Mouse (Mus musculus) lung, postnatal 4 days (tissue): ENCODE measurements around the gene Usp37.
"Not testable (repeated sequence)": the region's sequence is repeated elsewhere in the genome, so short reads cannot be mapped to it uniquely, and the experiment has no call there.

ENCODE experiments used
- DNase-seq, 2 experiments: peaks; one replicate each; pipeline ENCODE4 v3.0.0; 2021

Gene Usp37

DNA sequence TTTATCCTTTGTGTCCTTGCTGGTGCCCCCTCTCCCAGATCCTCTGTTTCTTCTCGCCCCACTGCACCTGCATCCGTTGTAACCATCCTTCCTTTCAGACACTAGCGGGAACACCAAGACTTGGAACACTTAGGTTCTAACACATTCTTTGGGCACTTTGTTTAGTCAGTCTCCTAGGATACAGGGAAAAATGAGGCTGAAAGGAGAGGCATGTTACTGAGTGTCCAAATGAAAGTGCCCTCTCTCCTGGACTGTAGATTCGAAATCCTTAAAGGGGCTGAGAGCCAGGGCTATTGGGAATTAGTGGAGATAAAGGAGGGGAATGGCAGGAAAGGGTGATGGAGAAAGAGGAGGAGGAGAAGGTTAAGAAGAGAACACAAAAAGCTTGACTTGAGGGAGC, at the start of gene Usp37:
TSS of gene Usp37 (minus strand) at position 101 of the 400 bp plus-strand sequence.
- DNase-seq = no peak

DNA sequence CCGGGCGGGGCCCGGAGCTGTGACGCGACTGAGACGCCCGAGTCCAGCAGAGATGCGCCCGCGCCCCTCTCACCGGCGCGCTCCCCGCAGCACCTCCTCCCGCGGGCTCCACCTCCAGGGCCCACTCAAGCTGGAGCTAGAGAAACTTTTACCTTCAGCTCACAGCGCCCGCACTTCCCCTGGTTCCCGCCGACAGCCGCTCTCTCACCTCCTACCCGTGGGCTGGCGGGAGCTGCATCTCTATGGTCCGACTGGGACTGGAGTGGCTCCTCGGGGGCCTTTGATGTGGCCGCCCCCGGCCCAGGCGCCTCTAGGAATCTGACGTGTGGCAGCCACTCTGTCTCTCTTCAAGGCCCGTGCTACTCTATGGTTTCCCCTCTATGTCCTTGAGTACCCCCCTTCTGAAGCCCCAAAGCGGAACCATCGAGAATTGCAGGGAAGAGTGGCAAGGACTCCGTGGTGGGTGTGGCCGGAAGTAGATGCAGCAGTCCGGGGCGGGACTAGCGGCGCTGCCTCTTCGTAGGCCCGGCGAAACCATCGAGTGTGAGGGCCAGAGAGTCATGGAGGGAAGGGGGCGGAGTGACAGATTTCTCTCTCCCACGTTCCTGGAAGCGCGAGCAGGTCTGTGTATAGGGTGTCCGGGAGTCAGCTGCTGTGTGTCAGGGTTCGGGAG, 43.8 kb upstream of the Usp37 start, which contains the start of the genes Zfp142 and Bcs1l:
TSS of gene Zfp142 (minus strand) at position 474 of the 673 bp plus-strand sequence.
TSS of gene Bcs1l (plus strand) at position 517 of the 673 bp plus-strand sequence.
- peak; percentile 99 for DNase-seq

DNA sequence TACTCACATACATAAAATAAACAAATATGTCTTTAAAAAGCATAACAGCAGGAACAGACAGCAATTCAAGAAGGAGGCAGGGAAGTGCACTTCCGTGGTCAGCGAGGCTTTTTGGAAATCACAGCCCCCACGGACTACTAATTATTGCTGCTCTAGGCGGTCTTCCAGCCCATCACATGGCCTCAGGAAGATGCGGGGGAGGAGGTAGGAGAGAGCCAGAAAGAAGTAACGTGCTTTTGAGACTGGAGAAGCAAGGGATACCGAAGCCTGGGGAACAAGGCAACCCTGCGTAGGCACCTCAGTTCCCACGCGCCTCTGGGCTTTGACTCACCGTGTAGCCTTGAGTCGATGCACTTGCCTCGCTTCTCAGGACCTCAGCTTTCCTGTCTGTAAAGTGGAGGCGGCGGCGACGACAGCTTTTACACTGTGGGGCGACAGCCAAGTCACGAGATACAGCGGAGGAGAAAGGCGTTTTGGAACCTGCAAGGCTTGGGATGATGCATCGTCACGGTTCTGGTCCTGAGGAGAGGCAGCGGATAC, 43.2 kb upstream of the Usp37 start:
- no peak for DNase-seq

DNA sequence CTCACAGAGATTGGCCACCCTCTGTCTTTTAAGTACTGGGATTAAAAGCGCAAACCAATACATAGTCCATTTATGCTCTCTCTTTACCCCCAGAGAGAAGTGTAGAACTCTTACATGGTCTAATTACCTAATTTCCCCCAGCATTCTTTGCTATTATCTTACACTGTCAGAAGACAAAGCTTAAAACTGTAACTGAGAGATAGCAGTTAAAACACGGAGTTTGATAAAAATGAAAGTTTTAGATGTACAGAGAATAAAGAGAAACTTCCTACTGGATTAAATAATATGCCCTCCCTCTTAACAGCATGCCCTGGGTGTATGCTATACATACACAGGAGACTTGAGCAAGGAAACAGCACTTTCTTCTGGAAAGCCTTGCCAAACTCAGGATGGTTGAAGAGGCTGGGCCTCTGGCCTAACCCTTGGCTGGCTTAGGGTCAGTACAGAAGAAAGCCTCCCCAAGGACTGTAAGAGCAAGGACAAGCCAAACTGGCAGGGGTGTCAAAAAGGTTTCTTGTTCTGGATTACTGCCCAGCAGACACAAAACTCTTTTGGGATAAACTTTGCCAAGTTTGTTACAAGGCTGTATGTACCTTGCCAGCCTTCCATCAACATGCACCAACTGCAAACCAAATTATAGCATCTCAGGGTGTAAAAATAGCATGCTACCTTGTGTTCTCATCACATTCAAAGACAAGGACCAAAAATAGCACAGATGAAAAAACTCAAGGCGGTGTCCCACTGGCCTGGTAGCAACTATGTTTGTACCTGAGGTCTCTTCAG, 40.7 kb upstream of the Usp37 start:
- no peak for DNase-seq

DNA sequence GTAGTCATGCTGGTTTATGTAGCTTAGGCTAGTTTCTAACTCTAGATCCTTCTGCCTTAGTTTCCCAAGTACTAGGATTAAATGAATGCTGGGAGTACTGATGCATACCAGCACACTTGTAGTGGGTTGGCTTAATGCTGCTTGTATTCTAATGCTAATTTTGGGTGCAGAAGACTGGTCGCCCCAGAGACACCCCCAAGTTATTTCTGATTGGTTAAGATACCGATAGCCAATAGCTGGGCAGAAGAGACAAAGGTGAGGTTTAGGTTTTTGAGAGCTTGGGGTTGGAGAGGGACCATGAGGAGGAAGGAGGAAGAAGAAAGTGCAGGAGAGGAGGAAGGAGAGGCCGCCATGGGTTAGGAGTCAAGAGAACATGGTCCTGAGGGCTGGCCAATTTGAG, 38.5 kb upstream of the Usp37 start:
- DNase-seq = no peak

DNA sequence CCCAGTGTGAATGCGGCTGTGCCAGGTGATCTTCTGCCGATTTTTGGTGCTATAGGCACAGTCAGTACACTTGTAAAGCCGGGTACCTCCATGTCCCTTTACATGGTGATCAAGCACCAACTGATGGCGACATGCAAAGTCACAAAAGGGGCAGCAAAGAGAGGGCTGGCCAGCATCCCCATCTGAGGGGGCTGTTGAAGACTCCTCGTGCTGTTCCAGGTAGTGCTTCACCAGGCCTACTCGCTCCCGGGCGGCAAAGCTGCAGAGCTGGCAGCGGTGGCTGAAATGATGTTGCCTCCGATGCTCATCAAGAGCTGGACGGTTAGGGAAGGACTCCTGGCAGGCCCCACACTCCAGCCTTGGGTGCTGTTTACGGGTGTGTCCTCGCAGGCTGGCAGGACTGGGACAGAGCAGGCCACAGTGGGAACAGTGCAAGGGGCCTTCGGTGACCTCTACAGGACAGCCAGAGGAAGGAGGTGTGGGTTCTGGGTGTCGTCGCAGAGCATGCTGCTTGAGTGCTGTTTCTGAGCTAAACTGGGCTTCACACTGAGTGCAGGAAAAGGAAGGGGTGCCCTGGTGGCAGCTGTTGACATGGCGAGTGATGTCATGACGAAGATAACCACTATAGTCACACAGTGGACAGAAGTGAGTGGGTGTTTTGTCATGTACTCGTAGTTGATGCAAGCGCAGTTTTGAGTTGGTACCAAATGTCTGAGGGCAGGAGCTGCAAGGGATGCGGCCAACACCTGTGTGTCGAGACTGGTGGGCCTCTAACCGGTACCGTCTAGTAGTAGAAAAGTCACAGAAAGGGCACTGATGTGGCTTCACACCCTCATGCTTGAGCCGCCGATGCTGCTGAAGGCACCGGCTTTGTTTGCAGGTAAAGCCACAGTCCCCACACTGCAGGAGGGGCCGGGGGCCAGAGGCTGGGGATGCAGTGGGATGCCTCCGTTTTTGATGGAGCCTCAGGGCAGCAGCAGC, 25.9 kb upstream of the Usp37 start:
- DNase-seq = no peak

DNA sequence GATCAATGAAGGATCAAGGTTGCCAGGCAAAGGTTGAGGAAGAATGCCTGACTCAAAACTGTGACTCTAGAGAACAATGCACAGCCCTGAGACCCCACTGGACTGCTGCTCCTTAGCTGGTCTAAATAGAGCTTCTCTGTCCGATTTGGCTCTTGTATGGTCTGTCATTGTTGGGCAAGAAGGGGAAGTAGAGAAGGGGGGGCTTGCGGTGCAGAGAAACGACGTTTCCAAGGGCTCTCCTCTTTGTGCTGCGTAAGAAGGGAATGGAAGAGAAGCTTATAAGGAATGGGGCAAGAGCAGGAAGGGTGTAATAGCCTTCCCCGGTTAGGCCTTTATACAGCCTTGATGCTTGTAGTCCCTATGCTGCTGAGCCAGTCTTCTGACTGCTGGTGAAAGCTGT, 21.8 kb upstream of the Usp37 start:
- DNase-seq = no peak

DNA sequence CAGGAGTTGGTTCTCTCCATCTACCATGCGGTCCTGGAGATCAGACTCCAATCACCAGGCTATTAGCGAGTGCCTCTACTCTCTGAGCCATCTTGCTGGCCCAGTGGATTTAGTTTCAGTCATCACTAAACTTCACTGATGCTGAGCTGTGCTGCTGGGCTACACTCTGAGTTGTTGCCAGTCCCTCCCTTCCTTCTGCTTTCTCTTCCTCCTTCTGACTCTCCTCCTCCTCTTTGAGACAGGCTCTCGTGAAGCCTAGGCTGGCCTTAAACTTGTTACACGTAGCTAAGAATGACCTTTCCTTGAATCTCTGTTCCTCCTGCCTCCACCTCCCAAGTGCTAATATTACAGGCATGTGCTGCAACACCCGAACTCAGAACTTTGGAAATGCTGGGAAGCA, 15.0 kb upstream of the Usp37 start:
- DNase-seq = no peak

DNA sequence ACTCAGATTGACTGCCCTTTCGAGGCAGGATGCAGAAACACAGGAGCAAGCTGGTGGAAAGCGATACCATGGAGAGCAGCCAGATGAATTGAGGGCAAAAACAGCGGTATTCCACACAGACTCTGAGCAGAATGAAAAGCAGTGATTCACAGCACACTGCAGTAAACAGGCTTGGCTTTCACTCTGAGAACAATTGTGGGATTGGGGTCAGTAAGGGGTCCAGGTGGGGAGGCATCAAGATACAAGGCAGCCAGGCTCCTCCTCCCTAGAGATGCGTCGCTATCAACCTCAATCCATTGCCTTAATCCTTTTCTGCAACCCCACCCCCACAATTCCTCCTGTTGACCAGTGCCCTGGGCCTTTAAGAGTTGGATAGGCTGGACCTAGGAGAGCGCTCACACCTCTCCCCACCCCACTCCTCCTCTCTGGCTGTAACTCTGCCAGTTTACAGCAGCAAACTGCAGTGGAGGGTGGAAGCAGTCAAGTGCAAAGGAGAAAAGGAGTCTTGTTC, 1.6 kb downstream of the Usp37 start, which contains the start of gene Plcd4:
TSS of gene Plcd4 (plus strand) at position 438 of the 511 bp plus-strand sequence.
- DNase-seq = no peak

DNA sequence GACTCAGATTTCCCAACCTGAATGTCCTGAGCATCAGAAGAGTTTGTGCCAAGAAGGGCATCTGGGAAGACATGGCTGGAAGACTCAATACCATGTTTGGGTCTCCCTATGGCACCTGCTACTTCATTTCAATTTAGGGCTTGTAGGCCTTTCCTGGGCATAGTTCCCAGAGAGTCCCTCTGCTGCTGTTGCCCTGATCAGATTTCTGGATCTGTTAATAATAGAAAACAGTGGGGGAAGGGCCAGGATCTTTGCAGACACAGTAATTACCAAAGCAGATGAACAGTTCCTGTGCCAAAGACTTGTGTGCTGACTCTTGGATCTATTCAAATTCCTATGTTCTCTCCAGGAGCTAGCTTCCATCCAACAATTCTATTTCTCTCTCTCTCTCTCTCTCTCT, 5.4 kb downstream of the Usp37 start:
- no peak for DNase-seq

DNA sequence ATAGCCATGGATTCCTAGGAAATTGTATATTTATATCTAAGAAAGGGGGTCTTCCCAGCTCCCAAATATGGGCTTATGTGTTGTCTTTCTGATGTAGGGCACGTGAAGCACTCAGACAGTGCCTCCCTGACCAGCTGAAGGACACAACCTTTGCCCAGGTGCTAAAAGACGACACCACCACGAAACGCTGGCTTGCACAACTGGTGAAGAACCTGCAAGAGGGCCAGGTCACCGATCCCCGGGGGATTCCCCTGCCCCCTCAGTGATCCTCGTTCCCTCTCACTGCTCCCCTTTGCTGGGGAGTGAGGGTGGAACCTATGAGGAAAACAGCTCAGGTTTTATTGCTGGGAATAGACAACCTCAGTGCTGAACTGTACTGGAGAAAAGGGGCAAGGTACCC, 15.5 kb downstream of the Usp37 start:
- no peak for DNase-seq

DNA sequence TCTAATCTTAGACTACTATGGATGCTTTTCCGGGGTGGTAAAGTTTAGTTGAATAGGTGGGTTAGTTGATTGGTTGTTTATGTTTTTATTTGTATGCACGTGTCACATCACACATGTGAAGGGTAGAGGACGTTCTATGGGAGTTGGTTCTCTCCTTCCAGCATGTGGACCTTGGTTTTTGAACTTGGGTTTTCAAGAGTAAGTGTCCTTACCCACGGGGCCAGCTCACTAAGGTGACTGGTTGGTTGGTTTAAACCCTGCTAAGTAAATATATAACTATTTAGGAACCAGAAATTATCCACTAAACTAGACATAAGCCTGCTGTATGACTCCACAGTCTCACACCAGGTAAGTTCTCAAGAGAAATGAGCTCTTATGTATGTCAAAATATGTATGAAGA, 19.3 kb downstream of the Usp37 start:
- no peak for DNase-seq

DNA sequence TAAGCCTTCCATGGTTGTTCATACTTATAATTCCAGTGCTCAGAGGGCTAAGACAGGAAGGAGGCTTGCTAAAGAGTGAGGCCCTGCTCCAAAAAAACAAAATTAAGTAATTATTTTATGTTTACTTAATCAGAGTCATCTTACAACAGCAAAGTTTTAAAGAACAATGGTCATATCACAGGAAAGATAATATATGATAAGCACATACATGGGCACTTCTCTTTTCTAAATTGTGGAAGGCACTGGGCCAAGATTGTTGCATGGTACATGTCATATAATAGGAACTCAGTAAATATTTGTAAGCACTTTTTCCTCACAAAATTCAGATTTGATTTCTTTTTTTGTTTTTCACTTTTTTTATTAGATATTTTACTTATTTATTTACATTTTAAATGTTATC, 24.2 kb downstream of the Usp37 start:
- no peak for DNase-seq

DNA sequence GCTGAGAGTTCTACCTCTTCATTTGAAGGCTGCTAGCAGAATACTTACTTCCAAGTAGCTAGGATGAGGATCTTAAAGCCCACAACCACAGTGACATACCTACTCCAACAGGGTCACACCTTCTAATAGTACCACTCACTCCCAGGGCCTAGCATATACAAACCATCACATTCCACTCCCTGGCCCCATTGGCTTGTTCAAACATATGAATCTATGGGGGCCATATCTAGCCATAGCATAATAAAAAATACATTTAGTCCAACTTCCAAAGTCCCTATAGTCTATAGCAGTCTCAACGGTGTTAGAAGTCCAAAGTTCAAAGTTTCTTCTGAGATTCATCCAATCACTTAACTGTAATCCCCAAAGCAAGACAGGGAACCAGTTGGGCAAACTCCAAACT, 31.1 kb downstream of the Usp37 start:
- DNase-seq = not testable (repeated sequence)

DNA sequence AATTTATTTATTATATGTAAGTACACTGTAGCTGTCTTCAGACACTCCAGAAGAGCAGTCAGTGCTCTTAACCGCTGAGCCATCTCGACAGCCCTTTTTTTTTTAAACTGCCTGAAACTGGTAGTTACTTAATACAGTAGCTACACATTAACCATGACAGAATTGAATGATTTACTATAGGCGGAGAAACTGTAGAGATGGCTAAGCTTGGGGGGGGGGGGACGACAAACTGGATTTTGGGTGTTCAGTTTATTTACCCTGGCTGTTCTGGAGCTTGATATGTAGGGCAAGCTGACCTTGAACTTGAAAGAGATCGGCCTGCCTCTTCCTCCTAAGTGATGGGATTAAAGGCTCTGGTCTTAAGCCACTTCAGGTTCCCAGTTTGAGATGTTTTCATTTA, 32.8 kb downstream of the Usp37 start:
- DNase-seq = no peak

DNA sequence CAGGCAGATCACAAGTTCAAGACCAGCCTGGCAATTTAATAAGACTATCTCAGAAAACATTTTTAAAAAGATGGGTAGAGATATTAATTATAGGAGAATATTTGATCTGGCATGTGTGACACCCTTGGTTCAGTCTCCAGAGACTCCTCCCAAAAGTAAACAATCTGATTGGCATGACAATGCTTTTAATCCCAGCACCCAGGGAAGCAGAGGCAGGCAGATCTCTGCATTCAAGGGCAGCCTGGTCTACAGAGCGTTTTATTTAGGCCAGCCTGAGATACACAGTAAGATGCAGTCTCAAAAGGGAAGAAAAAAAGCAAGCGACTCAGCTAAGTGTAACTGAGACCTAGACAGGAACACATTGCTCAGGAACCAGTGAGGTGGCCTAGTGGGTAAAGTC, 36.3 kb downstream of the Usp37 start:
- DNase-seq = no peak

DNA sequence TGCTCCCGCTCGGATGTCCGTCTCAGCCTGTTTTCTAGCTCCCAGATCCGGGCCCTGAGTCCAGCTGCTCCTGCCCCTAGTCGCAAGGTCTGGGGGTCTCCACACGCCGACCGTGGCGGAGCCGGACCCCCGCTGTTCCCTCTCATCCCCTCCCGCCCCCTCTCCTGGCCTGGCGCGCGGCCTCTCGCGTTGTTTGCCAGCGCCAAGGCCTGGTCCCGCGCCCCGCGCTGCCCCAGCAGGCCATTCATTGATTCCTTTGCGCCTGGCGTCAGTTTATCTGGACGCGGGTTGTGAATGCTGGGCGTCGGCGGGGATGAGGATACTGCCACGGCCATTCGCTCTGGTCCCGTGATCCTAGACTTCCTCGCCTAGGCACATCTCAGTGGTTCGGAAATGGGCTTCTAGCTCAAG, 37.6 kb downstream of the Usp37 start:
- DNase-seq = peak in 1 of 2 experiments; percentile 75

DNA sequence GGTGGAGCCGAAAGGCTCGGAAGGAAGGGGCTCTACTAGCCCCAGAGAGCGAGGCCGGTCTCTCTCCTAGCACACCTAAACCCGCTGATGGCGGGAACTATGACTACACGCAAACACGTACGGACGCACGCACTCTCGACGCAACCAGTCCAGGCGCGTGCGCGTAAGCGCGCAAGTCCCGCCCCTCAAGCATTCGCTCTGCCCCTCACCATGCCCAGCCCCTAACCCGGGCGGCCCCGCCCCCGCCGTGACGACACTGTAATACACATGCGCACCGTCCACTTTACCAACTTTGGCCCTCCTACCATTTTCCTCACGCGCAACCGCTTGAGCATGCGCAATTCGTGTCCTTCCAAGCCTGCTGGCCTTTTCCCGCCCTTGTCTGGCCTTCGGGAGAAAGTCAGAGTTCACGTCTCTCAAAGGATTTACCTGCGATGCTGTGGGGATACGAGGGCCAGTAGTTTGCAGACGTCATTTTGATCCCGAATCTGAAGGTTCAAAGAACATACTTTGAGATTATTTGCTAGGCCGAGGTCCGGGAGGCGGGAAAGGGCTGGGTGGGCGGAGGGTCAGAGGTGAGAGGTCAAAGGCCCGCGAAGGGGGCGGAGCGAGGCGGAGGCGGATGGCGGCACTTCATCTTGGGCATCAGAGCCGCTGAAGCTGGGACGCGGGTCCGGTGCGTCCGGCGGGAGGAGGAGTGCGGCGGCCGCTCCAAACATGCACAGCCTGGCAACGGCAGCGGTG, 38.2 kb downstream of the Usp37 start, which contains the start of gene Cnot9:
TSS of gene Cnot9 (plus strand) at position 338 of the 744 bp plus-strand sequence.
- peak; percentile 100 for DNase-seq

DNA sequence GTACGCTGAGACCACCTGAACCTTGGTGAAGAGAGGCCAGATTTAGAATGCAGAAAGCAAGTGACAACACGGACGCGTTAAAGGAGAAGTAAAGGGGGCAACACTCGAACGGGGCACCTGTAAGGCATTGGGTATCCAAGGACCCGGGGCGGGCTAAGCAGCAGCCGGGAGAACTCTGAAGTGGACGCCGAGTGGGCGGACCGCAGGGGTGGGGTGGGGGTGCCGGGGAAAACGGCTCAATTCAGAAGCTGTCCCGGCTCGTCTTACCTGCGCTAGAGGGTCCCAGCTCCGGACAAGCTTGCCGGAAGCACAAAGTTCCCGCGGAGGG, 38.7 kb downstream of the Usp37 start:
- DNase-seq = no peak

DNA sequence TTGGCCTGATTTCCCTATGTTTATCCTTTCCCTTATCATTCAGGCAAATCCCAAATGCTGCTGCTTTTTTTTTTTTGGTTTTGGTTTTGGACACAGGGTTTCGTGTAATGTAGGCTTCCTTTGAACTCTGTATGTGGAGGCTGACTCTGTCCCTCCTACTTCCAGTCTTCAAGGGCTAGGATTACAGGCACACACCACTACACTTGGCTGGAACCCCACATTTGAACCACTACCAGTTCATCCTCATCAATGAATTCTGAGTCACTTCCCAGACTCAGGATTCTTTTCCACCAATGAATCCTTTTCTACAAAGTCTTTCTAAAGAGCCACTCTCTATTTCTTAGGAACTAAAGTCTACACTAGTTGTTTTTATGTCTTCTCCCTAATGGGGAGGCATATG, 43.0 kb downstream of the Usp37 start:
- no peak for DNase-seq

DNA sequence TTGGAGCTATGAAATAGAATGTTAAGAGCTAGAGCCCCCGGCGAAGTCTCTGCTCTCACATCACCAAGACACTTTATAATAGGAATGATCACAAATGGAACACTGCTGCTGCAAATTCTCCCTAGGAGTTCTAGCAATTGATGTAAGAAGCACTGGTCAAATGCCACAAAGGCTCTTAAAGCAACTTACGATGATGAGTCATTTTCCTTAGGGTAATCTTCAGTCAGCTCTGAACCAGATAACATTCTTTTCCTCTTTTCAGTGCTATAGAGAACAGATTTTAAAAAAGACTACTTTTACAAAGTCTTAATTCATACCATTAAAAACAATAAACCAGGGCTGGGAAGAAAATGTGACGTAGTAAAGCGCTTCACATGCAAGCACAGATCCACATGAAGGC, 58.3 kb downstream of the Usp37 start:
- no peak for DNase-seq

DNA sequence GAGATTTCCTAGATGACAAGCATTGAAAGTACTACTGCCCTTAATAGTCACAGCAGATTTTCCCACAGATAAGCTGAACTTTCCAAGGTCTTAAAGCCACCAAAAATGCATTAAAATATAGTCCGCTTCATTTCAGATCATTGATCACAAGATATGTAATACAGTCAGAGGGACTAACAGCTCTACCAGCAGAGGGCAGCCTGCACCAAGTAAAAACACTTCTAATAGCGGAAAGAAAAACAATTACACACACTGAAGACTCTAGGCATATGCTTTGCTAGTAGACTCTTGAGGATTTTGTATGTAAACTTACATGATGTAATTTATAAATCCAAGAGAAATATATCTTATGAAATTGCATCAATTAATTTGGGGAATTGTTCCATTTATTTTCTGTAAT, 83.8 kb downstream of the Usp37 start:
- DNase-seq = peak in 1 of 2 experiments; percentile 39
